Mouse (Mus musculus): ENCODE measurements around the gene Crmp1. TPM values are rescaled to one million over a fixed set of nuclear protein-coding genes. Genes with fewer than 3 reads are reported as not detected.

Crmp1 gene
- 0.11 TPM for polyA plus RNA-seq (2012; fragmentation: generic; extraction: Trizol)

DNA sequence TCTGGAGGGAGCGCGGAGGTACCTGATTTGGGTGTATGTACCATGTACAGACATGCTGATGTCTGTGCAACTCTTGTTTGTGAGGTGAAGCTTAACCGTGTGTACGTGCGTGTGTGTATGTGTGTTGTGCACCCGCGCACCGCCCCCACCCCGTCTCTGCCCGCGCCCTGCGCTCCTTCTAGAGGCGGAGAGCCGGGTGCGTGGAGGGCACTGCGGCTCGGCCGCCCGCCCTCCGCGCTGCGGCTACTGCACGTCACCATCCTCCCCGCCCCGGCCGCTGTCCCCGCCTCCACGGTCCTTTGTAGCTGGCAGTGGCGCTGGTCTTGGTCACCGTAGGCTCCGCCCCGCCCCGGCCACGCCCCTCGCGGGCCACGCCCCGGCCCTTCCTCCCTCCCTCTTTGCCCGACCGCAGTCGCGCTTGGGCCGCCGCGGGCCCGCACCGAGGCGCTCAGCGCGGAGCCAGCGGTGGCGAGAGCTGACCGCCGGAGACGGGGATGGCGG, at the start of gene Crmp1:
TSS of gene Crmp1 (plus strand) at position 290 of the 501 bp plus-strand sequence.
- Histone ChIP-seq H3K4me2 (ENCODE audit: low read depth) (no peak within 1 kb of the TSS), H3K36me3 (ENCODE audit: control insufficient read depth, insufficient read depth) (no peaks in the 10 kb centered on the region), H3K79me2 (ENCODE audit: control insufficient read depth, insufficient read depth) (no peaks in the 10 kb centered on the region), H3ac (ENCODE audit: control insufficient read depth, insufficient read length) (no peak within 1 kb of the TSS), H3K27me3 (ENCODE audit: control insufficient read depth, insufficient read depth, insufficient read length) (peaks cover 18% of the 10 kb centered on the region), H3K4me3 (no peak within 1 kb of the TSS)
- TF ChIP-seq MAX (IDR thresholded peaks at IDR 0.05; ENCODE audit: low read depth) (no peak), USF1 (IDR thresholded peaks at IDR 0.05; ENCODE audit: low read depth) (no peak), MYOG (IDR thresholded peaks at IDR 0.05; ENCODE audit: control insufficient read depth in 1 of 3, insufficient read depth in 1 of 3, insufficient read length in 2 of 3, low read depth in 2 of 3) (no peak), REST (IDR thresholded peaks at IDR 0.05; ENCODE audit: insufficient read depth, insufficient read length) (no peak), POLR2AphosphoS2 (IDR thresholded peaks at IDR 0.05; ENCODE audit: insufficient read length, low read depth) (no peak), SRF (IDR thresholded peaks at IDR 0.05; ENCODE audit: control insufficient read depth, insufficient read length, low read depth) (no peak), CEBPB (IDR thresholded peaks at IDR 0.05; ENCODE audit: insufficient read depth, poor library complexity, severe bottlenecking) (no peak), POLR2A (IDR thresholded peaks at IDR 0.05; ENCODE audit: insufficient read length, low read depth) (no peak)

DNA sequence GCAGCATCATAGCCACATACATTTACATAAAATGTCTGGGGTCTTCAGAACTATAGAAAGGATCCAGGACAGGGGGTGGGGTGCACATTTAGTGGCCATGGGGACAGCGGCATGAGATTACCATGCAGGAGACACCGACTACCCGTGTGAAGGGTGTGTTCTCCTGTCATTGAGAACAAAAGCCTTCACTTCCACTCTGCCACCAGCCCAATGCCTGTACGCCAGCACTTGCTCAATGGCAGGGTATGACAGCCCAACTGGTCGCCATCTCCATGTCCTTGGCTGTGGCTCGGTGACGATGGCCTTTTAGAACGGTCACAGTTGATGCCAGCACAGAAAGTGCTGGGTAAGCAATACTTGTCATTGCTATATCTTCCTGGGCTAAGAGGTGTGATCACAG, 45.5 kb upstream of the Crmp1 start:
- TF ChIP-seq MAX (IDR thresholded peaks at IDR 0.05; ENCODE audit: low read depth), result no peak
- TF ChIP-seq TCF12 (IDR thresholded peaks at IDR 0.05; ENCODE audit: insufficient read depth, poor library complexity, severe bottlenecking), result no peak
- no peak for TF ChIP-seq MYOG (IDR thresholded peaks at IDR 0.05; ENCODE audit: control insufficient read depth in 1 of 3, insufficient read depth in 1 of 3, insufficient read length in 2 of 3, low read depth in 2 of 3)
- no peak for TF ChIP-seq POLR2AphosphoS2 (IDR thresholded peaks at IDR 0.05; ENCODE audit: insufficient read length, low read depth)
- TF ChIP-seq E2F4 (IDR thresholded peaks at IDR 0.05; ENCODE audit: insufficient read depth), result no peak
- TF ChIP-seq POLR2A (IDR thresholded peaks at IDR 0.05; ENCODE audit: insufficient read length, low read depth), result no peak
- TF ChIP-seq CEBPB (IDR thresholded peaks at IDR 0.05; ENCODE audit: insufficient read depth, poor library complexity, severe bottlenecking), result no peak
- TF ChIP-seq TCF3 (IDR thresholded peaks at IDR 0.05; ENCODE audit: insufficient read length, low read depth), result no peak
- TF ChIP-seq USF1 (IDR thresholded peaks at IDR 0.05; ENCODE audit: low read depth), result no peak
- TF ChIP-seq SRF (IDR thresholded peaks at IDR 0.05; ENCODE audit: control insufficient read depth, insufficient read length, low read depth), result no peak
- no peak for TF ChIP-seq MYOD1 (IDR thresholded peaks at IDR 0.05; ENCODE audit: control insufficient read depth in 1 of 3, insufficient read length in 2 of 3, low read depth in 2 of 3)
- no peak for TF ChIP-seq REST (IDR thresholded peaks at IDR 0.05; ENCODE audit: insufficient read depth, insufficient read length)
- H3ac ChIP-seq (ENCODE audit: control insufficient read depth, insufficient read length), result no peak overlapping the region

DNA sequence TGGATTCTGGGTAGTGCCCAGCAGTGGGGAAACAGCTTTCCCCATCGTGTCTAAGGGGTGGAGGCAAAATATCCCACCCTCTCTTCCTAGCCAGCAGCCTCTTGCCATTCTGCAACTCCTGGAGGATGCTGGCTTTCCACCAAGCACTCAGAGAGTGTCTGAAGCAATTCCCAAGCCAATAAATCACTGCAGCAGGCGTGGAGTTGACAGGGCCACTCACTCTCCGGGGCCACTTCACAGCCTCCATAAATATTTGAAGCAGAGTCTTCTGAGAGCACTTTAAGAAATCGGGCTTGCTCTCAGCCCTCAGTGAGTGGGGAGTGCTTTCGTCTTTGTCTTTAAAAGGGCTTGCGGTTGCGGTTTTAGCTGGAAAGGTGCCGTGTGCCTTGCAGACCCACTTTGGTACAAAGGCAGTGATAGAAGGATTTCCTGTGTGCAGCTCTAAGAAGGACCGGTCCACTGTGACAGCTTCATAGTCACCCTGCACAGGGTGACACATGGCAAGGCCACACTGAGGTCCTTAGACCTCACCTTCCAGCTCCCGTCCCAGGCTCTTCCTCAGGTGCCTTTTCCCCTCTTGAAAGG, 45.0 kb upstream of the Crmp1 start:
- Histone ChIP-seq H3ac (ENCODE audit: control insufficient read depth, insufficient read length) (no peak overlapping the region), H3K79me2 (ENCODE audit: control insufficient read depth, insufficient read depth) (no peaks in the 10 kb centered on the region), H3K4me3 (no peak overlapping the region), H3K36me3 (ENCODE audit: control insufficient read depth, insufficient read depth) (no peaks in the 10 kb centered on the region), H3K27me3 (ENCODE audit: control insufficient read depth, insufficient read depth, insufficient read length) (peaks cover 24% of the 10 kb centered on the region), H3K4me2 (ENCODE audit: low read depth) (no peak overlapping the region)
- TF ChIP-seq CEBPB (IDR thresholded peaks at IDR 0.05; ENCODE audit: insufficient read depth, poor library complexity, severe bottlenecking) (no peak), MYOG (IDR thresholded peaks at IDR 0.05; ENCODE audit: control insufficient read depth in 1 of 3, insufficient read depth in 1 of 3, insufficient read length in 2 of 3, low read depth in 2 of 3) (no peak), MAX (IDR thresholded peaks at IDR 0.05; ENCODE audit: low read depth) (no peak), MYOD1 (IDR thresholded peaks at IDR 0.05; ENCODE audit: control insufficient read depth in 1 of 3, insufficient read length in 2 of 3, low read depth in 2 of 3) (no peak), TCF12 (IDR thresholded peaks at IDR 0.05; ENCODE audit: insufficient read depth, poor library complexity, severe bottlenecking) (no peak), E2F4 (IDR thresholded peaks at IDR 0.05; ENCODE audit: insufficient read depth) (no peak), SRF (IDR thresholded peaks at IDR 0.05; ENCODE audit: control insufficient read depth, insufficient read length, low read depth) (no peak), TCF3 (IDR thresholded peaks at IDR 0.05; ENCODE audit: insufficient read length, low read depth) (no peak), USF1 (IDR thresholded peaks at IDR 0.05; ENCODE audit: low read depth) (no peak), REST (IDR thresholded peaks at IDR 0.05; ENCODE audit: insufficient read depth, insufficient read length) (no peak), POLR2A (IDR thresholded peaks at IDR 0.05; ENCODE audit: insufficient read length, low read depth) (no peak), POLR2AphosphoS2 (IDR thresholded peaks at IDR 0.05; ENCODE audit: insufficient read length, low read depth) (no peak)

More for the DNA sequence above, 45.5 kb upstream of the Crmp1 start:
- no peak overlapping the region for H3K4me2 ChIP-seq (ENCODE audit: low read depth)
- peaks cover 24% of the 10 kb centered on the region for H3K27me3 ChIP-seq (ENCODE audit: control insufficient read depth, insufficient read depth, insufficient read length)
- no peak overlapping the region for H3K4me3 ChIP-seq
- no peaks in the 10 kb centered on the region for H3K79me2 ChIP-seq (ENCODE audit: control insufficient read depth, insufficient read depth)
- H3K36me3 ChIP-seq (ENCODE audit: control insufficient read depth, insufficient read depth), result no peaks in the 10 kb centered on the region

DNA sequence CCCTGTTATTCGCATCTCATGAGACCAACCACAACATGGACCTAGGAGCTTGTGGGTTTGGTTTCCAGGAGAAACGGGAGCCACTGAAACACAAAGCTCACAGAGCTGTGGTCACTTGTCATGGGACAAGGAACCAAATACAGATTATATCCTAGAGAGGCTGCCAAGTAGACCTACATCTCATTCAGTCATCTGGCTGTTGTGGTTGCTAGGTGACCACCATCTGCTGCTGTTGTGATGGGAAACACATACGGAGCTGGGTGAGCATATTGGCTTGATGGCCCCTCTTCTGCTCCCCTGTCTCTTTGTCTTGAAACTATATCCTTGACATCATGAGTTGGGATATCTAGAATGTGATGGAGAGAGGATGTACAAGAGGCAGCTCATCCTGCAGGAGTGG, 44.3 kb upstream of the Crmp1 start:
- no peaks in the 10 kb centered on the region for H3K79me2 ChIP-seq (ENCODE audit: control insufficient read depth, insufficient read depth)
- peaks cover 18% of the 10 kb centered on the region for H3K27me3 ChIP-seq (ENCODE audit: control insufficient read depth, insufficient read depth, insufficient read length)

More for the DNA sequence above, 44.3 kb upstream of the Crmp1 start:
- H3K4me2 ChIP-seq (ENCODE audit: low read depth), result no peak overlapping the region
- no peak overlapping the region for H3K4me3 ChIP-seq
- no peaks in the 10 kb centered on the region for H3K36me3 ChIP-seq (ENCODE audit: control insufficient read depth, insufficient read depth)
- H3ac ChIP-seq (ENCODE audit: control insufficient read depth, insufficient read length), result no peak overlapping the region
- no peak for TF ChIP-seq USF1 (IDR thresholded peaks at IDR 0.05; ENCODE audit: low read depth)
- no peak for TF ChIP-seq MYOG (IDR thresholded peaks at IDR 0.05; ENCODE audit: control insufficient read depth in 1 of 3, insufficient read depth in 1 of 3, insufficient read length in 2 of 3, low read depth in 2 of 3)
- no peak for TF ChIP-seq E2F4 (IDR thresholded peaks at IDR 0.05; ENCODE audit: insufficient read depth)
- TF ChIP-seq TCF12 (IDR thresholded peaks at IDR 0.05; ENCODE audit: insufficient read depth, poor library complexity, severe bottlenecking), result no peak
- TF ChIP-seq REST (IDR thresholded peaks at IDR 0.05; ENCODE audit: insufficient read depth, insufficient read length), result no peak
- no peak for TF ChIP-seq CEBPB (IDR thresholded peaks at IDR 0.05; ENCODE audit: insufficient read depth, poor library complexity, severe bottlenecking)
